Mouse (Mus musculus) left cerebral cortex, postnatal 25 days (tissue): ENCODE data around the gene Arf1. TPM values are rescaled to one million over a fixed set of nuclear protein-coding genes. Genes with fewer than 3 reads are reported as not detected.

Experiments used
- total RNA-seq, 2 experiments: library from RNA; stranded (reverse); gene quantifications; 2 replicates each; pipeline ENCODE4 v1.2.3; 2021

Arf1 gene
- total RNA-seq, 2 experiments from 2014 or later = 414 to 438 TPM

Other genes with a start within 250 kb of the Arf1 start
- gene Obscn, start 91.9 kb downstream of the Arf1 start, total RNA-seq = 1 to 10 TPM; 1.2 to 1.5 TPM
- 1 to 10 TPM; 7.1 to 8.8 TPM for gene Iba57, start 64.5 kb downstream of the Arf1 start, total RNA-seq
- gene Gjc2, start 45.1 kb downstream of the Arf1 start, total RNA-seq = 10 to 100 TPM in 1 of 2 experiments, 1 to 10 TPM in 1; 9.8 to 12.2 TPM
- 100 to 1,000 TPM; 124 to 134 TPM for gene Guk1, start 36.1 kb downstream of the Arf1 start, total RNA-seq
- 10 to 100 TPM; 35.4 to 38.6 TPM for gene Mrpl55, start 25.8 kb downstream of the Arf1 start, total RNA-seq
- 10 to 100 TPM; 20.6 to 21.3 TPM for gene 2310033P09Rik, start 19.9 kb downstream of the Arf1 start, total RNA-seq
- gene Wnt3a, start 62.5 kb upstream of the Arf1 start, total RNA-seq = not detected
- gene Wnt9a, start 78.7 kb upstream of the Arf1 start, total RNA-seq = 10 to 100 TPM; 17.0 to 18.7 TPM
- not detected for gene Prss38, start 147.4 kb upstream of the Arf1 start, total RNA-seq
- 10 to 100 TPM; 28.4 to 28.9 TPM for gene Jmjd4, start 221.8 kb upstream of the Arf1 start, total RNA-seq
- gene Snap47, start 222.9 kb upstream of the Arf1 start, total RNA-seq = 100 to 1,000 TPM; 384 to 420 TPM
- 1 to 10 TPM; 3.3 to 3.7 TPM for gene Zfp867, start 244.2 kb upstream of the Arf1 start, total RNA-seq